Mouse (Mus musculus): Measurements from ENCODE around the gene Col5a1.

- TF ChIP-seq CTCF (IDR thresholded peaks at IDR 0.05; ENCODE audit: borderline replicate concordance, control insufficient read depth, extremely low read depth, insufficient read depth, low read length, poor library complexity) (no peak), POLR2A (IDR thresholded peaks at IDR 0.05; ENCODE audit: control insufficient read depth, extremely low read depth, insufficient read depth, low read length, poor library complexity) (no peak)
Observed at GRCm38 (mm10) chr2:27872276-27872675, 13.9 kb upstream of the Col5a1 start.

All from thymus, adult 2 months (tissue).